Mouse (Mus musculus) E14TG2a.4 (cell line): ENCODE results near the gene Rab3a.

Source experiments
- CTCF ChIP-seq: conservative IDR thresholded peaks from 2 replicates; pipeline ENCODE4 v1.5.1; 2014; ENCODE audit warnings: low read length
- NANOG ChIP-seq: IDR thresholded peaks from 2 replicates; pipeline ENCODE4 v1.6.1; 2014; ENCODE audit warnings: borderline replicate concordance, low read length, mixed read lengths

DNA sequence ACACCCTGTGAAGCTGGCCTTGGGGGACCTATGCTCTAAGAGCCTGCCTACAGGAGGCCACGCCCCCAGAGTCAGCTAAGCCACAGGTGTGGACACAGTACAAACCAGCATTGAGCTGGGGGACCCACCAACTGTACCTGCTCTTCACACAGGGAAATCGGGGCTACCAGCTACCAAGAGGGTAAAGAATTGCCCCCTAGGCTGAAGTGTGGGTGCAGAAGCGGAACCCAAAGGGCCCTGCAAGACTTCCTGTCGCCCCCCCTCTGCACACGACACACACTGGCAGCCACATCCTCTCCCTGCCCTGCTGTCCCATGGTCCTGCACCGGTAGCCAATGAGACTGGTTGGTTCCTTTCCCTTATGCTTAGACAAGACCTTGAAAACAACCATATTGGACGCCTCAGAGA lies 36.8 kb downstream of the Rab3a start:
- TF ChIP-seq CTCF (no peak), NANOG (no peak)
